Mouse (Mus musculus): ENCODE results near the gene Ap2s1. TPM values are rescaled to one million over a fixed set of nuclear protein-coding genes. Genes with fewer than 3 reads are reported as not detected.
"Not testable (repeated sequence)": the region's sequence is repeated elsewhere in the genome, so short reads cannot be mapped to it uniquely, and the experiment has no call there.

Gene Ap2s1
- 280 and 291 TPM in 2 replicates for polyA plus RNA-seq (2015; fragmentation: Nextera tagmentation; extraction: Ambion mirVana)

GRCm38 (mm10) chr7:16738073-16738696, at the start of gene Ap2s1:
Ap2s1 (plus strand) TSS chr7:16738410.
- under 1% methylated on average over 34 of the region's 34 CpGs for WGBS
- Histone ChIP-seq H3K4me2 (peak within 1 kb of the TSS; percentile 87), H3K4me3 (peak within 1 kb of the TSS; percentile 98), H3K9me3 (no peaks in the 10 kb centered on the region), H3K36me3 (peaks cover 8% of the 10 kb centered on the region), H3K27ac (peak within 1 kb of the TSS; percentile 46), H3K9ac (peak within 1 kb of the TSS; percentile 94), H3K4me1 (peaks cover 17% of the 10 kb centered on the region), H3K27me3 (no peaks in the 10 kb centered on the region)
- peak; percentile 97 for ATAC-seq (ENCODE audit: borderline replicate concordance, extremely low read depth, low FRiP score, low TSS enrichment)

- Histone ChIP-seq H3K4me2 (no peak overlapping the region), H3K9ac (no peak overlapping the region), H3K9me3 (no peaks in the 10 kb centered on the region), H3K27me3 (no peaks in the 10 kb centered on the region), H3K4me1 (no peaks in the 10 kb centered on the region), H3K27ac (no peak overlapping the region), H3K4me3 (no peak overlapping the region), H3K36me3 (no peaks in the 10 kb centered on the region)
- 62% methylated on average over 5 of the region's 5 CpGs for WGBS
- ATAC-seq (ENCODE audit: borderline replicate concordance, extremely low read depth, low FRiP score, low TSS enrichment): no peak
Observed at GRCm38 (mm10) chr7:16689196-16689595, 49.0 kb upstream of the Ap2s1 start.

- H3K4me1 ChIP-seq: no peaks in the 10 kb centered on the region
- H3K9ac ChIP-seq: no peak overlapping the region
- no peak overlapping the region for H3K4me3 ChIP-seq
- no peaks in the 10 kb centered on the region for H3K36me3 ChIP-seq
- H3K27ac ChIP-seq: no peak overlapping the region
- no peaks in the 10 kb centered on the region for H3K9me3 ChIP-seq
- no peak overlapping the region for H3K4me2 ChIP-seq
- WGBS: 33% methylated on average over 3 of the region's 3 CpGs
- H3K27me3 ChIP-seq: no peaks in the 10 kb centered on the region
- no peak for ATAC-seq (ENCODE audit: borderline replicate concordance, extremely low read depth, low FRiP score, low TSS enrichment)
Observed at GRCm38 (mm10) chr7:16695025-16695424, 43.2 kb upstream of the Ap2s1 start.

- Histone ChIP-seq H3K4me2 (no peak overlapping the region), H3K27ac (no peak overlapping the region), H3K4me1 (no peaks in the 10 kb centered on the region), H3K9me3 (no peaks in the 10 kb centered on the region), H3K9ac (no peak overlapping the region), H3K4me3 (no peak overlapping the region), H3K36me3 (no peaks in the 10 kb centered on the region), H3K27me3 (no peaks in the 10 kb centered on the region)
- WGBS: 31% methylated on average over 2 of the region's 2 CpGs
- ATAC-seq (ENCODE audit: borderline replicate concordance, extremely low read depth, low FRiP score, low TSS enrichment): no peak
Observed at GRCm38 (mm10) chr7:16699042-16699441, 39.2 kb upstream of the Ap2s1 start.

- no peaks in the 10 kb centered on the region for H3K27me3 ChIP-seq
- H3K4me2 ChIP-seq: no peak overlapping the region
- no peak overlapping the region for H3K4me3 ChIP-seq
- no peak overlapping the region for H3K9ac ChIP-seq
- no peaks in the 10 kb centered on the region for H3K36me3 ChIP-seq
- no peak for ATAC-seq (ENCODE audit: borderline replicate concordance, extremely low read depth, low FRiP score, low TSS enrichment)
- H3K9me3 ChIP-seq: no peaks in the 10 kb centered on the region
- no peak overlapping the region for H3K27ac ChIP-seq
- H3K4me1 ChIP-seq: no peaks in the 10 kb centered on the region
- 53% methylated on average over 5 of the region's 5 CpGs for WGBS
Observed at GRCm38 (mm10) chr7:16700583-16700982, 37.6 kb upstream of the Ap2s1 start.

GRCm38 (mm10) chr7:16706385-16706784, 31.8 kb upstream of the Ap2s1 start:
- Histone ChIP-seq H3K4me2 (no peak overlapping the region), H3K27ac (0 out of 2 replicates have a peak overlapping the region, but pooled peaks have one; percentile 9), H3K9me3 (no peaks in the 10 kb centered on the region), H3K27me3 (no peaks in the 10 kb centered on the region), H3K4me3 (no peak overlapping the region), H3K36me3 (no peaks in the 10 kb centered on the region), H3K4me1 (peaks cover 12% of the 10 kb centered on the region), H3K9ac (no peak overlapping the region)
- WGBS: 10% methylated on average over 9 of the region's 9 CpGs
- ATAC-seq (ENCODE audit: borderline replicate concordance, extremely low read depth, low FRiP score, low TSS enrichment): peak; percentile 55; the same call in 1 of the 2 replicates

GRCm38 (mm10) chr7:16708244-16708643, 30.0 kb upstream of the Ap2s1 start:
- 0 out of 2 replicates have a peak, but pooled peaks have one; percentile 35 for ATAC-seq (ENCODE audit: borderline replicate concordance, extremely low read depth, low FRiP score, low TSS enrichment)
- WGBS: 19% methylated on average over 9 of the region's 9 CpGs
- H3K36me3 ChIP-seq: no peaks in the 10 kb centered on the region
- H3K27ac ChIP-seq: no peak overlapping the region
- H3K4me1 ChIP-seq: peaks cover 12% of the 10 kb centered on the region
- H3K9ac ChIP-seq: no peak overlapping the region
- H3K4me3 ChIP-seq: no peak overlapping the region
- no peak overlapping the region for H3K4me2 ChIP-seq
- no peaks in the 10 kb centered on the region for H3K27me3 ChIP-seq
- H3K9me3 ChIP-seq: no peaks in the 10 kb centered on the region

GRCm38 (mm10) chr7:16710604-16711003, 27.6 kb upstream of the Ap2s1 start:
- WGBS: 72% methylated on average over 5 of the region's 5 CpGs
- no peak overlapping the region for H3K9ac ChIP-seq
- H3K9me3 ChIP-seq: no peaks in the 10 kb centered on the region
- no peaks in the 10 kb centered on the region for H3K27me3 ChIP-seq
- no peak overlapping the region for H3K27ac ChIP-seq
- peaks cover 12% of the 10 kb centered on the region for H3K4me1 ChIP-seq
- H3K4me3 ChIP-seq: no peak overlapping the region
- H3K4me2 ChIP-seq: no peak overlapping the region
- H3K36me3 ChIP-seq: no peaks in the 10 kb centered on the region
- ATAC-seq (ENCODE audit: borderline replicate concordance, extremely low read depth, low FRiP score, low TSS enrichment): no peak

GRCm38 (mm10) chr7:16712633-16713415, 25.4 kb upstream of the Ap2s1 start:
- H3K27ac ChIP-seq: no peak overlapping the region

GRCm38 (mm10) chr7:16716456-16717152, 21.6 kb upstream of the Ap2s1 start:
- ATAC-seq (ENCODE audit: borderline replicate concordance, extremely low read depth, low FRiP score, low TSS enrichment); H3K27ac ChIP-seq; H3K36me3 ChIP-seq; H3K9me3 ChIP-seq; H3K4me2 ChIP-seq; H3K27me3 ChIP-seq; H3K4me1 ChIP-seq; H3K9ac ChIP-seq; H3K4me3 ChIP-seq: not testable (repeated sequence)
- WGBS: 18% methylated on average over 8 of the region's 8 CpGs

More at GRCm38 (mm10) chr7:16712633-16713415, 25.4 kb upstream of the Ap2s1 start:
- H3K9ac ChIP-seq: no peak overlapping the region
- no peaks in the 10 kb centered on the region for H3K27me3 ChIP-seq
- no peak for ATAC-seq (ENCODE audit: borderline replicate concordance, extremely low read depth, low FRiP score, low TSS enrichment)
- H3K9me3 ChIP-seq: no peaks in the 10 kb centered on the region
- no peak overlapping the region for H3K4me3 ChIP-seq
- H3K4me2 ChIP-seq: no peak overlapping the region
- H3K36me3 ChIP-seq: no peaks in the 10 kb centered on the region
- WGBS: 71% methylated on average over 13 of the region's 13 CpGs
- H3K4me1 ChIP-seq: peaks cover 7% of the 10 kb centered on the region; the same call in 1 of the 2 replicates

- H3K4me2 ChIP-seq: no peak within 1 kb of the TSS
- ATAC-seq (ENCODE audit: borderline replicate concordance, extremely low read depth, low FRiP score, low TSS enrichment): no peak
- no peak within 1 kb of the TSS for H3K4me3 ChIP-seq
- H3K36me3 ChIP-seq: no peaks in the 10 kb centered on the region
- peaks cover 1% of the 10 kb centered on the region; the same call in 1 of the 2 replicates for H3K4me1 ChIP-seq
- no peak within 1 kb of the TSS for H3K9ac ChIP-seq
- no peaks in the 10 kb centered on the region for H3K9me3 ChIP-seq
- 71% methylated on average over 2 of the region's 2 CpGs for WGBS
- H3K27ac ChIP-seq: no peak within 1 kb of the TSS
- no peaks in the 10 kb centered on the region for H3K27me3 ChIP-seq
Observed at GRCm38 (mm10) chr7:16721629-16722028, 16.6 kb upstream of the Ap2s1 start, which contains the start of gene Ceacam9. Ceacam9 (plus strand) TSS chr7:16721929.

All from lung, embryonic 15.5 days (tissue).